Mouse (Mus musculus): ENCODE measurements around the gene Mbtps2.

DNA sequence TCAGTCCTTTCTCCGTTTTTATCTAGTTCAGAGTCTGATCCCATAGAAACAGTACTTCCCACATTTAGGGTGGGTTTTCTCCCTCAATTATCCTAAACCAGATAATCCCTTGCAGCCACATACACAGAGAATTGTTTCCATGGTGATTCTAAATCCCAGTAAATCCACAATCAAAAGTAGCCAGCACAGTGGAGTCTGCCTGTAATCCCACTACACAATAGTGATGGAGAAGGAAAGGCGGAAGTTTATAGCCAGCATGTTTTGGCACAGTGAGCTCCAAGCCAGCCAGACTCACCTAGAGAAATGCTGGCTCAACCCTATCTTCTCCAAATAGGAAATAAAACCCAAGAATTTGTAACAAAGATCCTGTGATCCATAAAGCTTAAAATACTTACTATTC, 3.9 kb downstream of the Mbtps2 start:
- TF ChIP-seq CTCF (IDR thresholded peaks at IDR 0.05; ENCODE audit: low read depth, low read length) (no peak), POLR2A (IDR thresholded peaks at IDR 0.05; ENCODE audit: borderline replicate concordance, low read depth, low read length) (no peak)
